Mouse (Mus musculus): ENCODE measurements around the gene Il20rb. TPM values are rescaled to one million over a fixed set of nuclear protein-coding genes. Genes with fewer than 3 reads are reported as not detected.

The Il20rb gene
- polyA plus RNA-seq (2012; rRNA removed): 1.3 and 2.0 TPM in 2 replicates

- 91% methylated on average over 5 of the region's 5 CpGs for WGBS
- no peak for DNase-seq (ENCODE audit: low read depth, low spot score)
Measured at GRCm38 (mm10) chr9:100486431-100486830, at the start of gene Il20rb. Il20rb (minus strand) TSS chr9:100486788.

- DNase-seq (ENCODE audit: low read depth, low spot score): no peak
- WGBS: 76% methylated on average over 2 of the region's 2 CpGs
Measured at GRCm38 (mm10) chr9:100535618-100536262, 49.2 kb upstream of the Il20rb start.

GRCm38 (mm10) chr9:100534686-100535085 is 48.1 kb upstream of the Il20rb start:
- no peak for DNase-seq (ENCODE audit: low read depth, low spot score)
- 85% methylated on average over 3 of the region's 3 CpGs for WGBS

GRCm38 (mm10) chr9:100532847-100533505 is 46.4 kb upstream of the Il20rb start:
- WGBS: 61% methylated on average over 3 of the region's 3 CpGs
- no peak for DNase-seq (ENCODE audit: low read depth, low spot score)

GRCm38 (mm10) chr9:100531296-100531695 is 44.7 kb upstream of the Il20rb start:
- 35% methylated on average over 1 of the region's 1 CpGs for WGBS
- DNase-seq (ENCODE audit: low read depth, low spot score): no peak

DNA sequence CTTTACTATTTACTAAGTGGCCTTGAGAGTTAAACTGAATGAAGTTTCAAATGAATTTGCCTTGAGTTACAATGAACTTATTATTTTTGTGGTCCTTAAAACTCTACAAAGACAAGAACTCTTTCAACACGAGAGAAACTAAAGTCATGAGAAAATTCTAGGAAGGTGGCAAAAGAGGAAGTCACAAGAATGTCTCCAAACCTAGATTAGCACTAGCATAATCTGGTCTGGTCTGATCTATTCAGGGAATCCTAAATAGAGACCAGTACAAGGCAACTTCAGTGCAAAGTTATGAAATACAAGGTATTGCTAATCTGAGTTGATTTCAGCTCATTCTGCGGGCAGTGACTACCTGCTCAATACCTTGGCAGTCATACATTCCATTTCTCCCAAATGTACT is 38.6 kb upstream of the Il20rb start:
- no peak for DNase-seq (ENCODE audit: low read depth, low spot score)
- WGBS: 75% methylated on average over 2 of the region's 2 CpGs

DNA sequence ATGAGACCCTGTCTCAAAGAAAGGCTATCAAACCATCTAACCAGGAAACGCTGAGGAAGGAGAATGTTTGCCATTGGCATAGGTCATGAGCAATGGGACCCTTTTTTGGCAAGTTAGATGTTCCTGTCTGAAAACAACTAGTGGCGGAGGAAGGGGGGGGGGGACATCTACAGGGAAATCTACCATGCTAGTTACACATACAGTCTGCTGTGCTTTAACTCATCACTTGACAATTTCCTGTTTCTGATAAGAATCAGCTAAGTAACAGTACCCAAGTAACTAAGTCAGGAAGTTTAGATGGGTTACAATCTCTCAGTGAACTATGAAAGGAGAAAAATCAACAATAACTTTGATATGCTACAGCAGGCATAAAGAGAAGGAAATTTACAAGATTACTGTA is 35.4 kb upstream of the Il20rb start:
- 52% methylated on average over 2 of the region's 2 CpGs for WGBS
- DNase-seq (ENCODE audit: low read depth, low spot score): no peak

DNA sequence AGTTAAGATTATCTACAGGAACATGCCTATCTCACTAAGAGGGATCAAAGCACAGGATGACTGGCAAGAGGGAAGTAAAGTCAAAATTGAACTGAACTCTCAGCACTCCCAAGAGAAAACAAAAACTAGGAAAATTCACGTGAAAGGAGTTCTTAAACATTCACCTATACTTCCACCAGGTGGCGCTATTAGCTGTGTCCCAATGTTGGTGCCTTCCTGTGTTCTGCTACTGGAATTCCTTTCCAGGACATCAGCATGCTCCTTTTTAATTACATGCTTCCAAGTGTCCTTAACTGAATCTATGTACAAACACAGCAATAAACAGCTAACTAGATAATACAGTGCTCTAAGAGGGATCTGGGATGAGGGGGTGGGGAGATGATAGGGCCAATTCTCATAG is 34.0 kb upstream of the Il20rb start:
- 1% methylated on average over 2 of the region's 2 CpGs for WGBS
- peak; percentile 51 for DNase-seq (ENCODE audit: low read depth, low spot score)

DNA sequence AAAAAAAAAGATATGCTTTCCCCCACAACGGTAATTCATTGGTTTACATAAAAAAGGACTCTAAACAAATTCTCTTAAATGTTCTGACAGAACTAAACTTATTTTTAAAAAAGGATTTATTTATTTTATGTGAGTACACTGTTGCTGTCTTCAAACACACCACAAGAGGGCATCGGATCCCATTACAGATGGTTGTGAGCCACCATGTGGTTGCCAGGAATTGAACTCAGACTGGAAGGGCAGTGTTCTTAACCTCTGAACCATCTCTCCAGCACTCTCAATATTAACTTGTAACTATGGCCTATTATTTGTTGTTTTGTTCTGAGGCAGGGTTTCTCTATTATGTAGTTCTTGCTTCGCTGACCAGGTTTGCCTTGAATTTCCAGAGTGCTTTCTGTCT is 33.4 kb upstream of the Il20rb start:
- 93% methylated on average over 3 of the region's 3 CpGs for WGBS
- DNase-seq (ENCODE audit: low read depth, low spot score): no peak

GRCm38 (mm10) chr9:100507581-100507980 is 21.0 kb upstream of the Il20rb start:
- no peak for DNase-seq (ENCODE audit: low read depth, low spot score)
- WGBS: 85% methylated on average over 2 of the region's 2 CpGs

DNA sequence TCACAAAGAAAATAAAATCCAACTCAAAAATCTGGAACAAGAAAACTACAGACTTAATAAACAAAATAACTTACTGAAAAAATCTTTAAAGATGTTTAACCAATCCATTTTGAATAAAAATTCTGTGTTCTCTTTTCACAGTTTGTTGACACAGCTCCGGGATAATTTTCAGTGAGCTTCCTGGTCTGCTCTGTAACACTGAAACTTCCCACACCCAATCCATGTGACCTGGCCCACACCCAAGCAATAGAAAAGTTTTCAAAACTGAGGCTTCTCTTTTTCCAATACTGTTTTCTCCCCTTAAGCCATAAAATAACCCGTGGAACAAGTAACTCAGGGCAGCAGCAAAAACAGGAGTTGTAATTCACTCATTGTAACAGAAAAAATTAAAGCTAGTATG is 20.1 kb upstream of the Il20rb start:
- peak; percentile 90 for DNase-seq (ENCODE audit: low read depth, low spot score)
- WGBS: 2% methylated on average over 2 of the region's 2 CpGs

DNA sequence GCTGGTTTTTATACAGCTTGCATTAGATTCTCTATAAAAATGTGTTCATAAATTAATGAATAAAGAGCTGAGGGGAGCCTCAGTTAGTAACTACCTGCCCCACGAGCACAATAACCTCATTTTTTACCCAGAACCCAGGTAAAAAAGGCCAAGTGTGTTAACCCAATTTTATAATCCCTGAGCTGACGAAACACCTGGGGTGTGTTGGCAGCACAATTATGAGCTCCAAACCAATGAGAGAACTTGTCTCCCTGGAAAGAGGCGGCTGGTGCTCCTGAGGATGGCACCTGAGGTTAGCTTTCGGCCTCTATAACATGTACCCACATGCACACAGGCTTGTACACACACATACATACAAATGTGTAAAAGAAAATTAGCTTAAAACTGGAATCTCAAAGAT is 18.9 kb upstream of the Il20rb start:
- DNase-seq (ENCODE audit: low read depth, low spot score): peak; percentile 35
- WGBS: 36% methylated on average over 4 of the region's 4 CpGs

DNA sequence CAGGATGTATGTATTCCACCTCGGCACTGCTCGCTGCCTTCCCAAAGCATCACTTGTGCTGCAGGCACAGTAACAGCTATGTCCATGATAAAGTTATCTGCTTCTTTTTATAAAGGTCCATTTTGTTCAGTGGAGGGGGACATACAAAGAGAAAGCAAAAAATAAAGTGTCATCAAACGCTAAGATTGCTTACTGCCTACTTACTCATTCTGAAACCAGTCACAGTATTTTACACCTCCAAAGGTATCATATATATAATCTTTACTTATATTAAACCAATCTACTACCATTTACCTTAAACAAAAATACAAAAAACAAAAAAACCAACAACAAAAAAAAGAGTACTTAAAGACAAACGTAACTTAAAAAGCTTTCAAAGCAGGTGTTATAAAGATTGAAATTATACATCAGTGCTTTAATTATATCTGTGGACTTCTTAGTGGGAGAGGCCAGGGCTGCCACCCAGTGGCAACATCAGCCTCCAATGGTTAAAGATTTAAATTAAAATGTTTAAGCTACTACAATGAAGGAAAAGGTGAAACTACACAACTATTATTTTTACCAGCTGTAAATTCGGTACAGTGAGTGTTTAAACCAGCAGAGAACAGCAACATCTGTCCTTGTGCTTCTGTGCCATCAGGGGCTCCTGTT is 7.1 kb upstream of the Il20rb start:
- no peak for DNase-seq (ENCODE audit: low read depth, low spot score)
- 69% methylated on average over 5 of the region's 5 CpGs for WGBS

- 95% methylated on average over 1 of the region's 1 CpGs for WGBS
Measured at GRCm38 (mm10) chr9:100491424-100491823, 4.8 kb upstream of the Il20rb start.

GRCm38 (mm10) chr9:100488969-100489368 is 2.4 kb upstream of the Il20rb start:
- WGBS: 37% methylated on average over 6 of the region's 6 CpGs
- peak; percentile 53 for DNase-seq (ENCODE audit: low read depth, low spot score)

More at GRCm38 (mm10) chr9:100491424-100491823, 4.8 kb upstream of the Il20rb start:
- DNase-seq (ENCODE audit: low read depth, low spot score): no peak

GRCm38 (mm10) chr9:100488056-100488713 is 1.6 kb upstream of the Il20rb start:
- peak; percentile 56 for DNase-seq (ENCODE audit: low read depth, low spot score)
- 25% methylated on average over 7 of the region's 7 CpGs for WGBS

DNA sequence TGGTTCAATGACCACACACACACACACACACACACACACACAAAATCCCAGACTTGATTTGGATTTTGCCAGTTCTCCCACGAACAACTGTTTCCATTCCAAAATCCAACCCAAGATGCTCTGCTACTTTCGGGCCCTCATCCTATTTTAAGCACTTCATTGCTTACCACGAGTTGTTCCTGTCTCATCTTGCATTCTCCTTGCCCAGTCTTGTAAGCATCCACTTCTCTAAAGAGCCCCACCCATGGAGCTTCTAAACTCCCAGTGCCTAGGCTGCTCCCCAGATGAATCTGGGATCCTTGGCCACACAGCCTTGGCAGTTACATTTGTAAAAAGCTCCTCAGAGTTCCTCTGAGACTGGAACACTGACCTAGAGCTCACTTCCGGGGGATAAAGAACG is 3.3 kb downstream of the Il20rb start:
- no peak for DNase-seq (ENCODE audit: low read depth, low spot score)
- 79% methylated on average over 5 of the region's 5 CpGs for WGBS

DNA sequence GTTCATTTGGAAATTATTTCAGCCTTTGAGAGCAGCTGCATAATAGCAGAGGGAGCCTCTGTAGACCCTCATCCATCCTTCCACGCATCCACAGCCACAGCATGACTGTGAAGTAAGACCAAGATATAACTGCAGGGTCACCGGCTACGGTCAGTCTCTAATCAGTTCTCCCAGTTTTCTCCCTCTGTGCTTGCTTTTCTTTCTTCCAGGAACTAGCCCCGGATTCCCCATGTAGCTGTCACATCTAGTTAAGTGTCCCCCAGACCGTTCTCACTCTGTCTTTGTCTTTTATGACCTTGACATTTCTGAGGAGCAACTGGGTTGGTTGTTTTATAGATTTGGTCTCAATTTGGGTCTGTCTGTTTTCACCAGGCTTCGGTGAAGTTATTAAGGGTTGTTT is 5.0 kb downstream of the Il20rb start:
- DNase-seq (ENCODE audit: low read depth, low spot score): no peak
- WGBS: 65% methylated on average over 6 of the region's 6 CpGs

GRCm38 (mm10) chr9:100474056-100474455 is 12.5 kb downstream of the Il20rb start:
- DNase-seq (ENCODE audit: low read depth, low spot score): no peak
- 25% methylated on average over 1 of the region's 1 CpGs for WGBS

GRCm38 (mm10) chr9:100473361-100473760 is 13.2 kb downstream of the Il20rb start:
- 88% methylated on average over 6 of the region's 6 CpGs for WGBS

More at GRCm38 (mm10) chr9:100473361-100473760, 13.2 kb downstream of the Il20rb start:
- no peak for DNase-seq (ENCODE audit: low read depth, low spot score)
